Comparison of ENCODE assay signal across 12 mouse cellular contexts in the genomic region with DNA sequence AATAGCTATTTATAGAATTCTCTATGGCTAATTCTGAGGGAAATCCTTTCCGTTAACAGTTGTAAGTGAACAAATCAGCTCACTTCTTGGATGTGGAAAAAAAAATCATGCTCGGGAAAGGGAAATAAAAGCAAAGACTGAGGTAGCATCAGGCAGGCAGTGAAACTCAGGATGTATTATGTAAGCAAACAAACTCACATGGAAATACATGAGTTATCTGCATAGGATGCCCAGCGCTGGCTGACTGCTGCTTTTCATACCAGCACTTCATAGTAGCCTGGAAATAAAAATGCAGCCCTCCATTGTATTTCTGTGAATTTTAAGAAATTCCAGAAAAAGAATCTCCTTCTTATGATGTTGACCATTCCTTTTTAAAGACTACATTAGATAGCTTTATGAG.
DNase-seq lines count a peak whose midpoint lies in the region; ATAC-seq and TF ChIP-seq lines count a peak whose summit lies in the region.
"Had no signal": no experiment of that assay in that cellular context is flagged by ENCODE, and none has a peak within 500 bp of the region (broad histone marks: within the 10 kb centered on the region; RNA-seq: fewer than 3 reads in every experiment).

No protein-coding gene starts in this region.

- WGBS in heart, embryonic 11.5 days (ENCODE audit: insufficient replicate concordance), result 15% methylated on average over 3 of the region's 3 CpGs
- 22% methylated on average over 3 of the region's 3 CpGs for WGBS in intestine, postnatal 0 days
- WGBS in stomach, embryonic 15.5 days, result 40% methylated on average over 3 of the region's 3 CpGs

- no peaks in the 10 kb centered on the region for H3K27me3 ChIP-seq in heart, embryonic 11.5 days (ENCODE audit: control insufficient read depth, insufficient read depth, low read length)
- no peaks in the 10 kb centered on the region for H3K27me3 ChIP-seq in megakaryocyte, embryonic 14.5 days (replicated peaks)
- no peaks in the 10 kb centered on the region for H3K27me3 ChIP-seq in intestine, postnatal 0 days (replicated peaks; ENCODE audit: control insufficient read depth, insufficient read depth, low read length)
- no peaks in the 10 kb centered on the region for H3K27me3 ChIP-seq in stomach, embryonic 15.5 days (replicated peaks)

- peak overlapping the region; percentile 59; the same call in 1 of the 2 replicates for H3K9ac ChIP-seq in heart, embryonic 11.5 days (ENCODE audit: low read depth, low read length)
- H3K9ac ChIP-seq in intestine, postnatal 0 days (ENCODE audit: low read depth, low read length), result no peak overlapping the region
- H3K9ac ChIP-seq in stomach, embryonic 15.5 days, result no peak overlapping the region

- H3K4me2 ChIP-seq in heart, embryonic 11.5 days, result peak overlapping the region; percentile 89
- H3K4me2 ChIP-seq in intestine, postnatal 0 days (replicated peaks; ENCODE audit: low read depth), result peak overlapping the region; percentile 74
- H3K4me2 ChIP-seq in stomach, embryonic 15.5 days, result peak overlapping the region; percentile 38; the same call in 1 of the 2 replicates

- no peaks in the 10 kb centered on the region for H3K36me3 ChIP-seq in heart, embryonic 11.5 days (ENCODE audit: control insufficient read depth, insufficient read depth, low read length)
- H3K36me3 ChIP-seq in megakaryocyte, embryonic 14.5 days (replicated peaks; ENCODE audit: low read length), result no peaks in the 10 kb centered on the region
- no peaks in the 10 kb centered on the region for H3K36me3 ChIP-seq in intestine, postnatal 0 days (ENCODE audit: control insufficient read depth, insufficient read depth)
- no peaks in the 10 kb centered on the region for H3K36me3 ChIP-seq in stomach, embryonic 15.5 days

- no peaks in the 10 kb centered on the region for H3K9me3 ChIP-seq in heart, embryonic 11.5 days (replicated peaks; ENCODE audit: control insufficient read depth, low read length)
- H3K9me3 ChIP-seq in megakaryocyte, embryonic 14.5 days, result no peaks in the 10 kb centered on the region
- H3K9me3 ChIP-seq in intestine, postnatal 0 days (ENCODE audit: control insufficient read depth), result no peaks in the 10 kb centered on the region
- no peaks in the 10 kb centered on the region for H3K9me3 ChIP-seq in stomach, embryonic 15.5 days

- ATAC-seq in heart, embryonic 11.5 days (replicated peaks; ENCODE audit: insufficient number of reproducible peaks, low FRiP score, low TSS enrichment), result no peak
- no peak for ATAC-seq in megakaryocyte, adult 5-6 weeks (ENCODE audit: poor library complexity, severe bottlenecking)
- ATAC-seq in intestine, postnatal 0 days, result no peak
- no peak for ATAC-seq in stomach, embryonic 15.5 days (ENCODE audit: insufficient read depth, low FRiP score, low read depth)

- H3K4me3 ChIP-seq in heart, embryonic 11.5 days (ENCODE audit: low read depth, low read length), result peak overlapping the region; percentile 72
- peak overlapping the region; percentile 93 for H3K4me3 ChIP-seq in megakaryocyte, embryonic 14.5 days (replicated peaks)
- H3K4me3 ChIP-seq in intestine, postnatal 0 days (ENCODE audit: low read depth, low read length), result peak overlapping the region; percentile 63
- H3K4me3 ChIP-seq in stomach, embryonic 15.5 days (replicated peaks), result peak overlapping the region; percentile 9; the same call in 1 of the 2 replicates

- peaks cover 16% of the 10 kb centered on the region for H3K4me1 ChIP-seq in heart, embryonic 11.5 days (ENCODE audit: control insufficient read depth, insufficient read depth, low read length)
- peaks cover 37% of the 10 kb centered on the region for H3K4me1 ChIP-seq in megakaryocyte, embryonic 14.5 days
- 0 out of 2 replicates have a peak, but pooled peaks cover 3% of the 10 kb centered on the region for H3K4me1 ChIP-seq in intestine, postnatal 0 days (replicated peaks; ENCODE audit: control insufficient read depth, insufficient read depth, low read length)
- H3K4me1 ChIP-seq in stomach, embryonic 15.5 days, result no peaks in the 10 kb centered on the region

- TF ChIP-seq CTCF in intestine, postnatal 0 days (IDR thresholded peaks at IDR 0.05; ENCODE audit: low read depth), result no peak

- H3K27ac ChIP-seq in heart, embryonic 11.5 days (ENCODE audit: low read depth, low read length), result no peak overlapping the region
- no peak overlapping the region for H3K27ac ChIP-seq in intestine, postnatal 0 days (ENCODE audit: low read depth, low read length)
- no peak overlapping the region for H3K27ac ChIP-seq in stomach, embryonic 15.5 days

- DNase-seq in heart, adult 8-10 months (ENCODE audit: low spot score), result no peak
- no peak for DNase-seq in thymus, postnatal 4 days
- DNase-seq in layer of hippocampus, postnatal 14 days (ENCODE audit: low spot score in 2 of 2), result no peak
- DNase-seq: adrenal gland, postnatal 14 days; cerebellum, postnatal 25 days; kidney, adult 11 months; thymus, adult 18-20 months had no signal

Comparison
In these comparisons a context has a peak if more than half of its experiments do, and no peak if none do; other contexts are left out.
1. H3K4me2 ChIP-seq: peak in every context shown above with its lines; median percentile 89 in heart, embryonic 11.5 days; 74 in intestine, postnatal 0 days; 38 in stomach, embryonic 15.5 days.
2. H3K4me3 ChIP-seq: peak in every context shown above with its lines; median percentile 93 in megakaryocyte, embryonic 14.5 days; 72 in heart, embryonic 11.5 days; 63 in intestine, postnatal 0 days; 9 in stomach, embryonic 15.5 days.